Mouse (Mus musculus): Measurements from ENCODE around the gene Zfp212. TPM values are rescaled to one million over a fixed set of nuclear protein-coding genes. Genes with fewer than 3 reads are reported as not detected.

Gene Zfp212
- 8.7 and 11.0 TPM in 2 replicates for polyA plus RNA-seq (2012; rRNA removed; ENCODE audit: low replicate concordance)

DNA sequence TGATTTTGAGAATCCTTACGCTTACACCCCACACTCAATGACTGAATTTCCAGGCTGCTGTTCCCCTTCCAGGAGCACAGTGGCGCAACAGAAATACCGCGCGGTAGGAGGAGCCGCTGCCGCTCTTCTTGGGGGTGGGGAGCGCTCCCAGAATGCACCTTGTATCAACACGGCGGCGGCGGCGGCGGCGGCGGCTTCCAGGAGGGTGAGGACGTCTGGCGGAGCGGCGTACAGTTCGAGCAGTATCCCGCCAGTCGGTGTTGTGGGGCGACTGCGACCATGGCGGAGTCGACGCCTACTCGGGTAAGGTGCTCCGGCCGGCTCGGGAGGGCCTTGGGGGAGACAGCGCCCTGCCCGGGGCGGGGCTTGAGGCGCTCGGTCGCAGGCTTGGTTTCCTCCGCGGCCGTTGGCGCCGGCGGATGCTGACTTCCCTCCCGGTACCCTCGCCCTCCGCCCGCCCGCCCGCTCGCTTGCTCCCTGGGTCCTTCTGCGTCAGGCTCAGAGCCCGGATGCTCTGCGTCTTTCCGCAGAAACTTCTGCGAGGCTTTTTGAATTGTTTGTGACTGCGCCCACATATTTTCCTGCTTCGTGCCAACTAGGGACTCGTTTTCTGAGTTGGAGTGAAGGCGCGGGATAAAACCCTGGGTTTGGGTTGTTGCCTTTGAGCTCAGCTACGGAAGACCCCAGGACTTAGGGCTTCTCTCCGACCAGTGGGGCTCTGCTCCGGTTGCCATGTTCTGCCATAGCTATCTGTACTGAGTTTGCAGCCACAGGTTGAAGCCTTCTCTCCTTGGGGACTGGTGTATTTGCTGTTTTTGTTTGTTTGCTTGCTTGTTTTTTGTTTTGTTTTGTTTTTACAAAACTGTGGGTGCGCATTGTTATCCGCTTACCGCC is at the start of gene Zfp212:
TSS of gene Zfp212 (plus strand) at position 30 of the 894 bp plus-strand sequence.

DNA sequence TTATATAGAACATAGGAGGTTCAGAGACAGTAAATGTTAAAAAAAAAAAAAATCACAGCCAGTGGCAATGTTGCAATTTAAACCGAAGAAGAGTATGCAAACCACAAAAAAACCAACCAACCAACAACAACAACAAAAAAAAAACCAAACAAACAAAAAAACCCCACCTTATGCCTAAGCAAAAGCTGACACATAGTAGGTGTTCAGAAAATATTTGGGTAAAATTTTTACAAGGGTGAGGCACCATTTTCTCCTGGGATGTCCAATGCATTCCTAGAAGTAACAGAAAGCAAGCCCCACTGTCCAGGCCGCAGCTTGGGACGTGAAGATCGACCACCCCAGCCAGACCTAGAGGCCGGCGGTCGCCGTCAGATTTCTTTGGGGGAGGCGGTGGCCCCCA is 43.2 kb upstream of the Zfp212 start, which contains the start of gene Zfp282:
TSS of gene Zfp282 (plus strand) at position 147 of the 400 bp plus-strand sequence.

DNA sequence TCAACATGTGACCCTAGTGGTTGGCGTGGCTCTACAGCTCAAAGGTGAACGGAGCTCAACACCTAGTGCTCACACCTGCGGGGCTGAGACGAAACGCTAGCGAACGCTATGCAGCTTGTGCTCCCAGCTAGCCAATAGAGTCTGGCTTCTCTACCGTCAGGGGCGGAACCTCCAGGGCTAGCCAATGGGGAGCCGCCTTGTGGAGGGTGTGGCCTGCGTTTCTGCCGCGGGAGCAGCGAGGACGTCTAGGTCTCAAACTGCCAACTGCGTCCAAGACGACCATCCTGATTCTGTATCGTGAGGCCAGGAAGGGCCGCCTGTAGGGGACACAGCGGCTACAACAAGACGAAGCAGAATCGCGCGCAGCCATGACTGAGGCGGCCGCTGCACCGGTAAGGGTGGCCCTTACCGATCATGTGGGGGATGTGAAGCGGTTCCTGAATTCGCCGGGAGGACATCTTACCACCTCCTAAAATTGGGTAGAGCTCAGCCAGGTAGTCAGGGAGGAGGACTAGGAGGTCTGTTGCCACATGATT is 33.0 kb downstream of the Zfp212 start, which contains the start of gene Zfp956:
TSS of gene Zfp956 (plus strand) at position 200 of the 536 bp plus-strand sequence.

Other genes with a start within 250 kb of the Zfp212 start
- 19.3 and 36.7 TPM in 2 replicates for gene Pdia4, start 107.0 kb upstream of the Zfp212 start, polyA plus RNA-seq (2012; rRNA removed; ENCODE audit: low replicate concordance)
- gene Zfp786, start 89.6 kb upstream of the Zfp212 start, polyA plus RNA-seq (2012; rRNA removed; ENCODE audit: low replicate concordance): 0.20 and 0.30 TPM in 2 replicates
- gene Zfp398, start 84.8 kb upstream of the Zfp212 start, polyA plus RNA-seq (2012; rRNA removed; ENCODE audit: low replicate concordance): 11.4 and 12.6 TPM in 2 replicates
- gene Zfp282, start 43.3 kb upstream of the Zfp212 start, polyA plus RNA-seq (2012; rRNA removed; ENCODE audit: low replicate concordance): 8.4 and 10.6 TPM in 2 replicates
- gene Zfp956, start 32.9 kb downstream of the Zfp212 start, polyA plus RNA-seq (2012; rRNA removed; ENCODE audit: low replicate concordance): 14.5 and 17.6 TPM in 2 replicates
- gene Zfp777, start 128.4 kb downstream of the Zfp212 start, polyA plus RNA-seq (2012; rRNA removed; ENCODE audit: low replicate concordance): 24.2 and 27.6 TPM in 2 replicates
- 23.9 and 29.6 TPM in 2 replicates for gene Zfp746, start 166.1 kb downstream of the Zfp212 start, polyA plus RNA-seq (2012; rRNA removed; ENCODE audit: low replicate concordance)